Mouse (Mus musculus): ENCODE results near the gene Btg2. TPM values are rescaled to one million over a fixed set of nuclear protein-coding genes. Genes with fewer than 3 reads are reported as not detected.

The Btg2 gene
- total RNA-seq, 2 experiments from 2014 or later: 68.9 to 175 TPM

DNA sequence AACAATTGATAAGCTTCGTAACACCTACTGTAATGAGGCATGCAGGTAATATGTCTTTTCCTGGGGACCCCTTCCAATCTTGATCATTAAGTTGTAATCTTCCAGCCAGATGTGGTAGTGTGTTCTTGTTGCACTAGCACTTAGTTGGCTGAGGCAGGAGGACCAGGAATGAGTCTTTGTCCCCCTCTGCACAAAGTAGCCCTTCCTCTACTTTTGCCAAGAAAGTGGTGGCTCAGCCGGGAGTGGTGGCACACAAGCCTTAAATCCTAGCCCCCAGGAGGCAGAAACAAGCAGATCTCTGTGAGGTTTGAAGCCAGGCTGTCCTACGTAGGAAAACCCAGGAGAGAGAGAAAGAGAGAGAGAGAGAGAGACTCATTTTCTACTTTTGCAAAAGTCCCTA, 17.0 kb downstream of the Btg2 start:
- ATAC-seq (ENCODE audit: poor library complexity, severe bottlenecking): no peak

DNA sequence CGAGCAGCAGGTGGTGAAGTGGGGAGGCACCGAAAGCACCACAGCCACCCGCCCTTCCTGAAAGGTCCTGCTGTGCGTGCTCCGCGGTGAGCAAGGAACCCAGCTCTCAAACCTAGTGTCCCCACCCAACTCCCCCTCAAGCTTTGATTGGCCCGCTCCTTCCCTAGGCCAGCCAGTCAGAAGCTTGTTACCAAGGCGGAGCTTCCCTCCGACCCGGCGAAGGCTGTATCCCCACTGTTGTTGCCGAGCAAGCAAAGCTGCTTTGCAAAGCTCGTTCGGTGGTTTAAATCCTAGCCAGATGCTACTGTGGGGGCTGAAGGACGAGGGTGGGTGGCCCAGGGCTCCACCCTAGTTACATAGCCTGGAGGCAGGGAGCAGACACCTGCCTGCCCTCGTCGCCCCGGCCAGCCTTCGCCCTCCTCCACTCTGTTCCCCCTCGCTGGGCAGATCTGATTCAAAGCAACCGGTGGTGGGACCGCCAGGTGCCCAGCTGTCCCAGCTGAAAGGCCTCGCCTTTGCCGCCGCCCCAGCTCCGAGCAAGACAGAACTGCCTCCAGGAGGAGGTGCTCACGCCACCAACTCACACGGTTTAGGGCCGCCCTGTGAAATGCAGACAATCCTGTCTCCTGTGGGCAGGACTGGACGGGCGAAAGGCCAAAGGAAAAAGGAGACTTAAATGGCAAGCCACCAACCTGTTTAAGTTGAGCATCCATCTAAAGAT, 17.9 kb downstream of the Btg2 start:
- peak; percentile 66 for ATAC-seq (ENCODE audit: poor library complexity, severe bottlenecking)

DNA sequence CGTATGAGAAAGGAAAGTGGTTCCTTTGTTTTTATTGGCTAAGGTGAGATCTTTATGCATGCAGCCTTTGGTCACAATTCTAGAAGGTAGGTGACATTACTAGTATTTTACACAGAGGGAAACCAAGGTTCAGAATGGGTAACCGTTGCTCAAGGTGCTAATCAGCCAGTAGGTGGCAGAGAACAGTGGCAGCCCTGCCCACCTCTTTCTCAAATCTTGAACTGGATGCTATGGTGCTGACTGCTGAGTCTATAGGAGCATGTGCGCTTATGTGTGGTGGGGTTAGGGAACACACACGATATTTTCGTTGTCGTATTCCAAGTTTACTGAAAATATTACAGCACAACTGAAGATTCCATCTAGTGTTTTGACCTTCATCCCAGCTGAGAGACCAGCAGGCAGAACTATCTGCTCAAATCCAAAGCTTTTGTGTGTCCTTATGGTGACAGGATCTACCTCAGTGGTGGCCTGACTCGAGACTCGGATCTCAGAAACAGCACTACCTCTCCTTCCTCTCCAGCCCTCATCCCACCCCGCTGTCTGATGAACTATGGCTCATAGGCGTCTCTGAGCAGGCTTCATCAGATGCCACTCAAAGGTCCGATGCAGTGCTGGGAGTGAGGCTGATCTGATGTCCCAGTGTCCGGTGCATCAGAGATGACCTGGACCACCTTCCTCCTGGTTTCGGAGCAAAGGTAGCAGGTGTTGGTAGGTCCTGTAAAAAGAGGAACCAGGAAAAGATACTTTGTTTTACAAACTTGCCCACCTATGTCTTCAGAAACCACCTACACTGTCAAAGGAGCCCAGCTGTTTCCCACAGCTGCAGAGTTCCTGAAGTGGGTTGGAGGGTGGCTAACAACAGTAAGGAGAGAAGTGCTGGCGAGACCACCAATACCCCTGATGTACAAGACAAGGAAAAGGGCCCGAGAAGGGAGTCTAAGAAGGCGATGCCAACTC, 18.9 kb downstream of the Btg2 start:
- no peak for ATAC-seq (ENCODE audit: poor library complexity, severe bottlenecking)

DNA sequence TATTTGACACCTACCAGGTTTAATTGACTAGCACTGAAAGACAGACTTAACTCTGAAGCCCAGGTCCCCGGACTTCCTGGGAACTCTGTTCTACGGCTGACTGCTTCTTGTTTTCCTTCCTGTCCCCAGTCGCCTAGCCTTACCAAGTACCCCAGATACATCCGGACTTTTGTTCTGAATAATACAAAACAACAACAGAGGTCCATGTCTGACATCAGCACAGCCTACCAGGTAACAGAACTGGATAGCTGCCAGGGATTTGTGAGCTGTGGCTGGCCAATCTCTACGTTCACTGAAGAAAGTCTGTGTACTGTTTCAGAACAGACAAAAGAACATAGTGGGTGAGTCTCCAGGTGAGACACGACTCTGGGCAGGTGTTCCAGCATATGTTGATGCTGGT, 20.1 kb downstream of the Btg2 start:
- ATAC-seq (ENCODE audit: poor library complexity, severe bottlenecking): no peak

DNA sequence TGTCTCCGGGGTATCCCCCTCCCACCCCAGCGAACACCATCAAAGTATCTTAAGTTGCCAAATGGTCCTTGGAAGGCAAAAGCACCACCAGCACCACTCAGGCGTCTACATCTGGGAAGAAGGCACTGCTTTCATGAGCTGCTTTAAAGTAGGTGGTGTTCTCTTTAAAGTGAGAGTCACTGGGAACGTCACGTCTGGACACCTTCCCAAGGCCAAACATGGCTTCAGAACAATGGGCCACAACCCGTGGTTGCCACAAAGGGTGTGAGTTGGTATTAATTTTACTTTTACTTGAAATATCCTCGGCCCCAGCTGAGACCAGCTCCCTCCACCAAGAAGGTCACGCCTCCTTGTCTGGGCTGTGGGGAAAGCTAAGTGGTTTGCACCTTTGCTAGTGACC, 21.2 kb downstream of the Btg2 start:
- no peak for ATAC-seq (ENCODE audit: poor library complexity, severe bottlenecking)

DNA sequence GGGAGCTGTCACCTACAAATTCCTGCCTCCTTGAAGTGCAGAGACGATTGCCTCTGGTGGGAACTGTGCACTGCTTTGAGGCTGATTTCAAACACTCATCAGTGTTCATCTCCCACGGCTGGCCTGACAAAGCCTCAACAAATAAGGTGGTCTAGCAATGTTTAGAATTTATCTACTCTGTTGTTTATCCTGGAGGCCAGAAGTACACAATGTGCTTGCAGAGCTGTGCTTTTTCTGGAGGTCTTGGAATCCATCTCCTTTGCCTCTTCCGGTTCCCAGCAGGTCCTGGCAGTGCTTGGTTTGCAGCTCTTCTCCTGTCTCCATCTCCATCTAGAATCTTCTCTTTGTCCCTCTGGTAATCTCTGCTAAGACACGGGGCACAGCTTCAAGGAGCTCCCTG, 22.6 kb downstream of the Btg2 start:
- ATAC-seq (ENCODE audit: poor library complexity, severe bottlenecking): no peak

DNA sequence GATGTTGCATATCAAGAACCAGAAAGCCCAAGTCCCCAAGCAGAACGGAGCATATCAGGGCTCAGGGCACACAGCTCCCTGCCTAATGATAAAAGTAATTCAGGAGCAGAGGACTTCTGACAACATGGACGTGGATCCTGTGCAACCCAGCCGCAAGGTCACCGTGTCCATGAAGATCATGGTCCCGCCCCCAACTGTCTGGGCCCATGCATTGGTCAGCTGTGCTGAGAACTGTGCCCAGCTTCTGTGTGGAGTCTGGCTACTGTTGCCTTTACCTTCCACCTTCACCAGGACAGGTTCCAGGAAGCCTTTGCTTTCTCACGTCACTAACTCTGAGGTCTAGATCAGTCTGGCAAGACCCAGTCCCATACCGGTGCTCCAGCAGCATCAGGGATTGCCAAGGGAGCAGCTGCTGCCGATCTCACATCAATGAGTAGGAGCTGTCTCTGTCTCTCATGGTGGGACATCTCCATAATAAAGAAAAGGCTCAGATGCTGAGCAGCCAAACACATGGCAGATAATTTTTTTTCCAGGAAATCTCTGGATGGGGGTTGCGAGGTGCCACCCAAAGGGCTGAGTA, 23.2 kb downstream of the Btg2 start:
- no peak for ATAC-seq (ENCODE audit: poor library complexity, severe bottlenecking)

DNA sequence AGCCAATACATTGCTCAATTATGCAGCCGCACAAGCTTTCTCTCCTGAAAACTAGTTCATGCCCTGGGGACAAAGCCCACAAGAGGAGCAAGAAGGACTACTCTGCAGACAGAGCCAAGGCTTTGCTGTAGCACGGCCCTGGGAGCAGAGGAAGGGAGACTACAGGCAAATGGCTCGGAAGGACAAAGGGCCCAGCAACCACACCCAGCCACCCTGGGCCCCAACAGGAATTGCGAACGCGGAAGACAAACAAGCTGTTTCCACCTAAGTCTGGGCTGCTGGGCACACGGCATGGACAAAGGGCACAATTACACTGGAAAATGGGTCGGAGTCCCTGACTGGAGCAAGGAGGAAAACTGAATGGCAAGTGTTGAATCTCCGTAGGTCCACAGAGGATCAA, 23.9 kb downstream of the Btg2 start:
- no peak for ATAC-seq (ENCODE audit: poor library complexity, severe bottlenecking)

DNA sequence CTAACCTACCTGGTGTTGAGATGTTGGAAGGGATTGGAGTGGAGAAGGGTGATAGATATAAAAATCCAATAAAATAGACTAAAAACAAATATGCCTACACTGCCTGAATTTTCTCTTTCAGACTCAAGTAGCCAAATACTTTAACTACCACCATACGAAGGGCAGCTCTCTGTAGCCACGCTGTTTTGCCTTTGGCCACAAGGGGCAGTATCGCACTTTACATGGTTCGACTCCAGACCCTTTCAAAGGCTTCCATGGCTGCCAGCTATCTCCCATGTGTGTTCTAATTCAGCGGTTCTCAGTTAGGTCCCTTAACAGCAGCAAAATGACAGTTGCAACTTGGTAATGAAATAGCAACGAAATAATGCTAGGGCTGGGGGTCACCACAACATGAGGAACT, 25.7 kb downstream of the Btg2 start:
- ATAC-seq (ENCODE audit: poor library complexity, severe bottlenecking): peak; percentile 91

DNA sequence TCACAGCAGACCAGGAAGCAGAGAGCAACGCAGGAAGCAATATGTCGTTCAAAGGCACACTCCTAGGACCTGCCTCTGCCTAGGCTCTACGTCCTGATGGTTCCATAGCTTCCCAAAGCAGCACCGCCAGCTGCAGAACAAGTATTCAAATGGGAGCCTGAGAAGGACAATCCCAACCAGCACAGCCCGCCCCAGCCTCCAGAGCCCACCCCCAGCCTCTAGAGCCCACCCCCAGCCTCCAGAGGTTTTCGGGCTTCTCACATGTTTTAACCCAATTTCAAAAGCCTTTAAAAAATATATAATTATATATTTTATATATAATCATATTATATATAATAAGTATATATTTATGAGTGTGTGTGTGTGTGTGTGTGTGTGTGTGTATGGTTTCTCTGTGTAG, 29.4 kb downstream of the Btg2 start:
- ATAC-seq (ENCODE audit: poor library complexity, severe bottlenecking): no peak

DNA sequence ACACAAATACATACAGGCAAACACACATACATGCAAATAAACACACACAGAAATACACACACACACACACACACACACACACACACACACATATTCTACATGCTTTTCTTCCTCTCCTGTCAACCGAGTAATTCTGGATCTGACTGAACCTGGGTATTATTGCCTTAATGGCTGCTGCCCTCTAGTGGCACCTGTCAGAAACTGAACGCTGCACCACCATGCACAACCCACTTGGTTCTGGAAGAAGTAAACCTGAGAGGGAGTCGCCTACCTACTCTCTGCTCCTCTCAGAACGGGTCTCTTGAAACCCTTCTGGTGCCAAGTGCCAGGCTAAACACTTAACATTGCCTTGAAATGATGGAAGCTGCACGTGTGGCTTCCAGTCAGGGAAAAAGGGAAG, 30.2 kb downstream of the Btg2 start:
- ATAC-seq (ENCODE audit: poor library complexity, severe bottlenecking): peak; percentile 82

DNA sequence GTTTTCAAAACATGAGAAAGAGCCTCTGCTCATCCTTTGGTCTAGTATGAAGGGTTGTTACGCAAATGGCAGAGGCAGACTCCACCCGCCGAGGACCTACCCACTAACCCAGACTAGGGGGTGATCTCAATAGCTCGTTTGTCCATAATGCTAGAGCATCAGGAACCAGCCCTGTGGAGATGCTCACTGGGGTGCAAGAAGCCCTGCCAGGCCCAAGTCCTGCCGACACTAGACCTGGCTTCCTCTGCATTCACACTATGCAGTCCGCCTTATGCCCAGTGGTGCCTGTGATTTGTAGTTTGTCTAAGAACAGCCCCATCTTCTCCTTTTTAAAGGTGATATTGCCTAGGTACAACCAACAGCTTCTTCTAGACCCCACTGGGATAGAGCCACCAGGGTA, 31.5 kb downstream of the Btg2 start:
- ATAC-seq (ENCODE audit: poor library complexity, severe bottlenecking): no peak

DNA sequence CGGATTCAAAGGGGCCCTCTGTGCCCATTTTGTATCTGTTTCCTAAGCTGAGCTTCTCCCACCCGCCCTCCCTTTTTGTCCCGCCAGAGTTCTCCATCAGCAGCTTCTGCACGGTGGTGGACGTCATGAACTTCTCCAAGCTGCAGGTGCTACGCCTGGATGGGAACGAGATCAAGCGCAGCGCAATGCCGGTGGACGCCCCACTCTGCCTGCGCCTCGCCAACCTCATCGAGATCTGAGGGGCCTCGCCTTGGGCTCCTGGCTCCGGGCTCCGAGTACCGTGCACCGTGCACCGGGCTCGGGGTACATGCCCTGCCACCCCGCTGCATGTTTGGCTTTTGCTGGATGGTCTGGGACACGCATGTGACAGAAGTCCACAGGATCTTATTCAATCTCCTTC, 32.5 kb downstream of the Btg2 start:
- no peak for ATAC-seq (ENCODE audit: poor library complexity, severe bottlenecking)

DNA sequence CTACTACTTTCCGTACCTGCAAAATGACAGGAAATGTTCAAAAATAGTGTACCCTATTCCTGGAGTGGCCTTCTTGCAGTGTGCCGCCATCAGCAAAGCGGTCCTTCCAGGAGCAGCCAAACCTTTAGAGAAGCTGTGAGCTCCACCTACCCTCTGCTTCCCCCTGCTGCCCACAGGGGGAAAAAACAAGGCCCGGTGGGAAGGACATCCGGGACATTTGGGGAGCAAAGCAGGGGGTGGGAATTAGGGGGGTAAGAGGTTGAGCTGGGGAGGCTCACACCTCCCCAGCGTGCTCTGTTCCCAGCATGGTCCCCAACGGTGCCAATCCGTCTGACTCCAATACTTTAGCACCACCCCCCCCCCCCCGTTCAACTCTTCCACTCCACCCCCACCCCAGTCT, 32.9 kb downstream of the Btg2 start:
- ATAC-seq (ENCODE audit: poor library complexity, severe bottlenecking): peak; percentile 51; the same call in 1 of the 2 replicates

DNA sequence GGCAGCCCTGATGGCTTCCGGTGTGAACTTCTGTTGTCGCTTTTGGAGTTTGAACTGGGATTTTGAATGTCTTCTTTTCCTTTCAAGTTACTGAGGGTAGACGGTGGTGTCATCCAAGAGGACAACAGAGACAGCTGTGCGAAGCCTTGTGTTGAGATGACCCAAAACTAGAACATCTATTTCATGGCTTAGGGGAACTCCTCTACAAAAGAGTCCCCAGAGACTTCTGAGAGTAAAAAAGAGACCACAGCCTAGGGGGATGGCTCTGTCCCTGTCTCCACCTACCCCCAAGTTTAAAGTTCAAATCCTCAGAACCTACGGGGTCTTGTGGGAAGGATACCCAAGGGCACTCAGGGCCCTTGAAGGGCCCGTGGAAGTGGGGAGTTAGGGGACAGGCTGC, 34.1 kb downstream of the Btg2 start:
- ATAC-seq (ENCODE audit: poor library complexity, severe bottlenecking): no peak

DNA sequence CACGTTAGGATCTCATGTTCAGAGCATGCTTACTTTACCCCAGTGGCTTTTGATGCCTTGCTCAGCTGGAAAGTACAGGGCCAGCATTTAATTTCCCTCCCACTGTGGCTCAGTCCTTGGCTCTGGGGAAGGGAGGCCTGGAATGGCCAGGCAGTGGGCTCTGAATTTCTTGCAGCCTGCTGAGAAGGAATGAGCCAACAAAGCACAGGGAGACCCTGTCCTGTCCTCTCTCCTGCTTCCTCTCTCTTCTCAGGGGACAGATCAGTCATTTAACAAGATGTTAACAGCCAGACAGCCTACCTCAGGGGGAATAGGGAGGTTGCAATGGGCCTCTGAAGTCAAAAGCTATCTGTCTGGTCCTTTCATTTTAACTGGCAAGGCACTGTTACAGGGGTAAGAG, 36.6 kb downstream of the Btg2 start:
- no peak for ATAC-seq (ENCODE audit: poor library complexity, severe bottlenecking)

DNA sequence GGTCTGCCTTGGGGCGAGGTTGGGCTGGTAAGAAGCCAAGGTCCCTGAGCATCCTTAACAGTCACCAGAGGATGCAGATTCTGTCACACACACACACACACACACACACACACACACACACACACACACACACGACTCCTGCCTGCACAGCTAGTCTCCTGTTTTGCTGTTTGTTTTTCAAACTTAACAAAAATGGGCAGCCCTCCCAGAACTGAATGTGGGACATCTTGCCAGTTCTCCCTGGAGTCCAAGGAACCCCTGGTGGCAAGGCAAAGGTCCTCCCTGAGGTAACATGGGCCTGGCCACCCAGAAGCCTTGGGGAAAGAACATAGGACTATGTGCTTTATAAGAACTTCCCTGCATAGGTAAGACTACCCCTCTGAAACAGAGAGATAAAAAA, 37.0 kb downstream of the Btg2 start:
- ATAC-seq (ENCODE audit: poor library complexity, severe bottlenecking): no peak

DNA sequence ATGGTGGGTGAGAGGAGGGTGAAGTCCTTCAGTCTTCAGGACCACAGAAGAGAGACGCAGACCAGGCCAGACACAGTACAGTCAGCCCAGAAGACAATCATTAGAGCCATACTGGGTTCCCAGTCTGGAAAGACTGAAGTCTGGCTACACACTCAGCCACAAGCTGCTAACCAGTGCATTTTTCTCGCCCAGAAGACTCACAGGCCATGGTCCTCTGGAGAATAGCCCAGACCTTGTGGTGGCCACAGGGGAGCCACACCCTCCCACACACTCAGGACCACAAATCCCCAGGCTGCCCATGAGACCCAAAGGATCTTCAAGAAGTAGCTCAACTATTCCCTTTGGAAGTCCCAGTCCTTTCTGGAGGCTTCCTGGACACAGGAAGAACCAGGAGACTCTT, 39.6 kb downstream of the Btg2 start:
- no peak for ATAC-seq (ENCODE audit: poor library complexity, severe bottlenecking)

DNA sequence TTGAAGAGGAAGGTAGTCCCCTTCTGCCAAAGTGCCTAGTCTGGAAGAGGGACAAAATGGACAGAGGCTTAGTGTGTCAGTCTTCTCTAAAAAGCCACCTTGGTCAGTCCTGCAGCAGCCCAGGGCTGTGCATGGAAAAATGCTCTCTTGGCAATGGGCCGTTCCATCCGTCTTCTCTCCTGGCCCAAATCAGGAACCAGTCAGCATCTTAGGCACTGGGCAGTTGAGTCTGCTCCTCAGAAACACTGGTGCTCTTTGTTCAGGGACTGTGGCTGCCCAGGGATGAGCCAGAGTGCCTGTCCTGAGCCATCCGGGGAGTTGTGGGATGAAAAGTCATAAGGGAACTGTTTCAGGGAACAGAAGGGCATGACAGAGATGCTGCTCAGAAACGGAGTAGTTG, 40.6 kb downstream of the Btg2 start:
- no peak for ATAC-seq (ENCODE audit: poor library complexity, severe bottlenecking)

DNA sequence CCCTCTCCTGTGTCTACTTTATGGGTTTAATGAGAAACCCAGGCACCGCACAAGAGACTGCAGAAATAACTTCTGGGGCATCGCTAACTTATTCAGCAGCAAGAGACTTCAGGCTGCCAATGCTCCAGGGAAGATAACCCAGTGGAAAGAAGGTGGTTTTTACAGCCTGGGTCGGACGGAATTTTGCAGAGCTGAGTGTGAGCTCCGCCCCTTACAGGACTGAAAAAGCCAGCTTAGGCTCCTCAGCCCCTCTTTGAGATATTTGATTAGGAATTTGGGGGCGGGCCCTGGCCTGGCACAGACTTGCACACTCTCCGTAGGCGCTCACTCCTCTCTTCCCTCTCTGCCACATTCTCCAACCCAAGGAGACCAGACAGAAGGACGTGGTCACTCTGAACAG, 41.7 kb downstream of the Btg2 start, which contains the start of gene Fmod:
TSS of gene Fmod (plus strand) at position 83 of the 400 bp plus-strand sequence.
- ATAC-seq (ENCODE audit: poor library complexity, severe bottlenecking): no peak

DNA sequence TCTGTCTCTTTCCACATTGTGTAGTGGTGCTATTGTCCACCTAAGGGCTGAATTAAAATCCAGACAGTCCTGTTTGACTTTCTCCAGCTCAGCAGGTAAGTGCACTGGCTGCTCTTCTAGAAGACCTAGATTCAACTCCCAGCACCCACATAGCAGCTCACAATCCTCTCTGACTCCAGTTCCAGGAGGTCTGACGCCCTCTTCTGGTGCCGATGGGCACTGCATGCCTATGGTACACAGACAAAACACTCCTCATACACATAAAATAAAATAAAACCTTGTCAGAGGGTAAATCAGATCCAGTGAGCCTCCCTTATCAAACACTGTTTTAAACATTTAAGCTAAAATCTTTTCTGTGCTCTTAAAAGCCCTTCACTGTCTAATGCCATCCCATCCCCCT, 42.4 kb downstream of the Btg2 start:
- ATAC-seq (ENCODE audit: poor library complexity, severe bottlenecking): no peak
